Mouse (Mus musculus) mouse trophoblast stem cell (cell line): ENCODE results near the gene Plekhs1.

ENCODE experiments used
- in situ Hi-C, 2 experiments: fragments of 300-500 bp; cut with MseI, MboI; formaldehyde crosslinking; loops; 2 replicates in 1 of 2; 3 replicates in 1 of 2; pipeline ENCODE4 v1.15.1; 2025

Gene Plekhs1

DNA sequence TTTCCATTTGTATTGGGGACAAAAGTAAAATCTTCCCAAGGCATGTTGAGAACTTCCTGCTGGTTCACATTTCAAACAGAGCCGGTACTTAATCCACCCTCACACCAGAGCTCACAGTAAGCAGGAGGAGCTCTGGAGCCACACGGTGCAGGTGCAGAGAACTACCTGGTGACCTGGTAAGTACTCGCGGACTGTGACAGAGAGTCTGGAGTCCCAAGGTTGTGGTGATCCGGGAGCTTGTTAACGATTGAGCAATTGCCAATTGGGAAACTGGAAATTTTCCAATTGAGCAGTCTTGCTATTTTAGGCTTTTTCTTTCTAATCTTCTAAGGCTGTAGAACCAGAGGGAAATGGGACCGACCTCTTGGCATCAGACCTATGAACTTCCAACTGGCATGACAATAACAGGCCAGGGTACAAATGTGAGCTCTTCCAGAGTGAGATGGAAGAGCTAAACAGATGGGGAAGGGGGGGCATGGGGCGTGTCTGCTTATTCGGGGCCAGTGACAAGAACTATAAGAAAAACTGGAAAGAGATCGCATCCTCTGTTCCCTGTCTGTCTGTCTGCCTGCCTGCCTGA, at the start of gene Plekhs1:
Plekhs1 (plus strand) TSS at position 119 of the 580 bp plus-strand sequence.
- in situ Hi-C loops: no loop called here

DNA sequence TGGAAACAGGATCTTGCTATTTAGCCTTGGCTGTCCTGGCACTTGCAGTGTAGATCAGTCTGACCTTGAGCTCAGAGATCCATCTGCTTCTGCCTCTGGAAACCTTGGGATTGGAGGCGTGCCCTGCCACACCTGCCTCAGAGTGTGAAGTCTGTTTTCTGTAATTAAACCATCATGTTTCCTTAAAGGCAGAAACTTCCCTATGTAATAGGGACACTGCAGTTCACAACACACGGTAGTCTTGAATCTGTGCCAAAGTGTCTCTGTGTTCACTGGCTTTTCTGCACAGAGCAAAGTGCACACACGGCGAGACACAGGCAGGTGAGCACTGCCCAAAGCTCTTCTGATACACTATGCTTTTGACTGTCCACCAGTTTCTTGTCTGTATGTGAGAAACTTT, 43.0 kb upstream of the Plekhs1 start:
- in situ Hi-C loops: no loop called here

DNA sequence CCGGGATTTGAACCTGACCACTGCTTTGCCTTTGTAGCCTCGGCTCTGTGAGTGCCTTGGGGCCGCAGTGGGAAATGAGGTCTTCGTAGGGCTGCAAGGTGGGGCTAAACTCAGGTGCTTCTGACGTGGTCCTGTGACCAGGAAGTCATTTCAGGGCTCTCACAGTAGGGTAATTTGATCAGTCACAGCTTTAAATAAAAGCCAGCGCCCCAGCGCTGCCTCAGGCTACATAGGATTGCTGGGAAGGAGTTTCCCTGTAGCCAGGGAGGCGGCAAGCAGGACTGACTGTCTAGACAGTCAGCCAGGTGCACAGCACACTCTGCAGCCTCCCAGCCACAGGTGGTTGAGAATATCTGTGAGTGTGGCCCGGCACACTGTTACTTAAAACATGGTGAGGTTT, 42.0 kb upstream of the Plekhs1 start:
- in situ Hi-C loops: no loop called here

DNA sequence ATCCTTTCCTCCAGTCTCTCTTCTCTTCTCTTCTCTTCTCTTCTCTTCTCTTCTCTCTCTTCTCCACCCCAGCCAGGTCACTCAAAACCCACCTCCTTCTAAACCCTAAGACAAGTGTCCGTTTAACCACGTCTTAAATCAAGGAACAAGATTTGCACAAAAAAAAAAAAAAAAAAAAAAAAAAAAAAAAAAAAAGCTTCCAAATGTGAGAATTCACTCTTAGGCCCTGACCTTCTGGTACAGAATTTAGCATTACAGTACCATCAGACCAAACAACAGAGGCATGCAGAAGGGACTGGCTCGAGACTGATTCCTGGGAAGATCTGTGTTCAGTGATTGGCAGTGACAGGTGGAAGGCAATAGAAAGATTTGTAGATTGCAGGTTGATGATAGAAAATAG, 41.1 kb upstream of the Plekhs1 start:
- in situ Hi-C loops: no loop called here

DNA sequence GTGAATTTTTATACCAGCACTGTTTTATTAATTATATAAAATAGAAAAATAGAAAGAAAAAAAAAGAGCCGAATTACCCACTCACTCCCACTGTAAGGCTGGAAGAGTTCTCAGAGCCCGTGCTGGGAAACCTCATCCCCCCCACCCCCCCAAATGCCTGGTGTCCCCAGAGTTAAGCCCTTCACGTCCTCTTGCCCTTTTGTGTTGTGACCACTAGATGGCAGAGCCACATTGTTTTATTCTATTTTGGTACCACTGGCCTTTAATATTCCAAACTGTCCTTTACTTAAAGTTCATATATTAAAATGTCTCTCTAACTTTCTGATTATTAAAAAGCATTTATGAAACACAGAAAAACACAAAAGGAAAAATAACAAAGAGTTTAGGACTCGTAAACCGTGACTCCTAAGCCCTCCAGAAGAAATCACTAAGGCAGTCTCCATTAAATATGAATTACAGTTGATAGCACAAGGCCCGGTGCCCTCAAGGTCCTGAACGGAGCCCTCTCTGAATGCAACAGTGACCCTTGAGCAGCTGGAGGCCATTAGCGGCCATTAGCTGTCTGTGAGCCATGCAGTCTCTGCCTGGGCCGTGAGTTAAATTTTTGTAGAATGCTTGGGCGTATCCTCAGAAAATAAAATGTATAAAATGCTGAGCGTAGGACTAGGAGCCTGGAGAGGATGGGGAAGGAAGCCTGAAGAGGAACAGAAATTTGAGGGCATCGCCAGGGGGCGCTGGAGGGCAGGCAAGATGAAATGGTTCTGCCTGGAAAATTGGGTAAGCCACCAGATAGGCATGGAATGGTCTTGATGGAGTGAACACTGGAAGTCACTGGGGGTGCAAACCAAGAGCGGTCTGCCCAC, 38.7 kb upstream of the Plekhs1 start:
- in situ Hi-C loops: no loop called here

DNA sequence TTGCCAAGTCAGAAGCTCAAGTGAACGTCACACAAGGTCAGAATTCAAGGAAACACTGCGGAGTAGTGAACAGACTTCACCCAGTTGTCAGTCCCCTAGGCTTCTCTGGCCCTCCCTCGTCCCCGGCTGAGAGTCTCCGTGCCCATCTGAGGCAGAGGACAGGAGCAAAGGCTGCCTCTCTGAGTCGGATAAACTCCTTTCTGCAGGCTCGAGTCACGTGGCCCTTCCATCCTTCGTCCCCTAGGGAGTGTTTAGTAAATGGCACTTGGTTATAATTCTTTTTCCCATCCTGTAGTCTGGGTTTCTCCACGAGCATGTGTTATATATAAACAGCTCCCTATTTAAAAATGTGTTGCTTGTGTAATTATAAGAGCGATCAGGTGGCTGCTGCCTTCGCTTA, 38.1 kb upstream of the Plekhs1 start:
- in situ Hi-C loops: no loop called here

DNA sequence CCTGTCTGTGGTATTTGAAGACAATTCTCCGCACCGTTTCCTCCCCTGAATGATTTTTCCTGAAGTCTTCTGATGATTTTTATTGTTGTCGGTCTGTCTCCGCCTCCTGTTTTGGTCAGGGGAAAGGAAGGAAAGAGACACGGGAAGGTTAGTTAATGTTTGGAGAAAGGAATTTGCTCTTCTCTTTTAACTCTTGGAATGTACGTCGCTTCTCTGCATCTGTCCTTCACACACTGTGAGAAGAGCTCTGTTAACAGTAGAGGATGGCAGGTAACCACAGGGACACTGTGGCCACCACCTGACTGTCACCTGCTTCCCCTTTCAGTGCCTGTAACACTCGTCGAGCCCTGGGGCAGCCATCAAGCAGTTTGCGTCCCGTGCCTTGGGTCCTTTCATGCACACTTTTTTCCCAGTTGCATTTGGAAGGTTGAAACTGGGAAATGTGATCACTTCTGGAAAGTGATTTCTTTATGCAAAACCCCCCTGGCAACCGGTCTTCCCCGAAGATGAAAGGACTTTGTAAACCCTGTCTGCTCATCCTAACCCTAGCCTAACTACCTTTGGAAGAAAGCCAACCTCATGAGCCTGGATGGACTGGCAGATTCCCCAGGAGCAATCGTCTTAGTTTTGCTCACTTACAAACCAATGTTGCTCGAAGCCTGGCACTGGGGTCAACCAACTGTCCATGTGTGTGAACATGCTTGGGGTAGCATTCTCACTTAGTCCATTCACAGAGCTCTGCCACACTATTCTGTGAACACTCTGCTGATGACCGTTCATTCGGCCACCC, 36.6 kb upstream of the Plekhs1 start:
- in situ Hi-C loops: no loop called here

DNA sequence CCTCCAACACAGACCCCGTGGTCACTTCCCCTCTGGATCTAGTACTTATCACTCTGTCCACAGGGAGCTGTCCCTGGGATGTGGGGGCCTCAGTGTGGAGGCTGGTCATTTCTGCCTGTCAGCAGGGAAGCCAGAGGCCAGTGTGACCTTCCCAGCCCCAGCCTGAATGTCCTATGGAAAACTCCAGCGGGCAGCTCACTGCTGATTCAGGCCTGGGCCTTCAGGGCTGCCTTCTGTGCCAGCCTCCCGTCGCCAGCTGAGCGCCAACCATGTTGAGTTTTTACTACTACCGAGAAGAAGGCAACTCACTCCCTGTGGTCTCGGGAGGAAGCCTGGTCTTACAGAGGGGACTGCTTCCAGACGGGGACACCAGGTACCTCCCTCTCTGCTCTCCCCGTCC, 35.9 kb upstream of the Plekhs1 start:
- in situ Hi-C loops: no loop called here

DNA sequence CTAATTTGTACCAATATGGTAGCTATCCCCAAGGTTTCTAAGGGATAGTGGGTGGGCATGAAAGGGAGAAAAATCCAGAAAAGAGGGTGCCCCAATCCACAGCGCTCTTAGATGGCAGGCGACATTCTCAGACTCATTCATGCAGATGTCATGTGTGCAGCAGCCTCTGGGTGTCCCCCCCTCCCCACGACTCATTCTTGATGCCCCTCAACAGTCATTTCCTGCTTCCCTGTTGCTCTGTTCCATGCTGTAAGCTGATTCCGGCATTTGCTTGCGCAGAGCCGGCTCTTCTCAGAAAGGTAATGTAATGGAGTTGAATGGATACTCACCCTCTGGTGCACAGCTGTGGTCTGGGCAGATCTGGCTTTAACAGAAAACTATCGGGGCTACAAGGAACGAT, 31.1 kb upstream of the Plekhs1 start:
- in situ Hi-C loops: no loop called here

DNA sequence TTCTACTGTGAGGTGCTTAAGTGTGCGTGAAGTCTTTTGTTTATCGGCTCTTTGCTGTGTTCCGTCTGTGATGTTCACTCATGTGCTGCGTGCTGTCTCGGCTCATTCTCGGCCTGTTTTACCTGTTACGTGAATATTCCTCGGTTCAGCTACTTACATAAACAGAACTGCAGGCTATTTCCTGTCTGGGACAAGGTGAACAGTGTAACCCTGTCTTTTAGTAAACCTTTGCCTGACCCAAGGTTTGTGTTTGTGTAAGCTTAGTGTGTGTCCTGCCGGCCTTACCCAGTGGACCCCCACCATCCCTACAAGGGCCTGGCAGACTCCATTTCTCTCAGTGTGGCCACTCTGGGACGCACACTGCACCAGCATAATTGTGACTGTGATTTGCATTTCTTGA, 28.7 kb upstream of the Plekhs1 start:
- in situ Hi-C loops: no loop called here

DNA sequence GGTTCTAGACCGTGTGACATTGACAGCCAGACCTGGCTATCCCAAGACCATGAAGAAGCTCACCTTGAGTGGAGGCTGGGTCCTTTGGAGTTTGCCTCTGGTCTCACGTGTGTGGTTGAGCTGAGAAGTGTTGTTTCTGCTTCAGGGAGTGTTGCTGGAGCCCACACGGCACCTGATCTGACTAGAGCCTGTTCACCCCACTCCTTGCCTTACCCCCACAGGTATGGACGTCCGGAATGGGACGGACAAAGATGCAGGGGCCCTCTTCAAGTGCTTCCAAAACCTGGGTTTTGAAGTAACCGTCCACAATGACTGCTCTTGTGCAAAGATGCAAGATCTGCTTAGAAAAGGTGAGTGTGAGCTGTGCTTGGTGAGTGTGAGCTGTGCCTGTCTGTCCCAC, 27.9 kb upstream of the Plekhs1 start:
- in situ Hi-C loops: no loop called here

DNA sequence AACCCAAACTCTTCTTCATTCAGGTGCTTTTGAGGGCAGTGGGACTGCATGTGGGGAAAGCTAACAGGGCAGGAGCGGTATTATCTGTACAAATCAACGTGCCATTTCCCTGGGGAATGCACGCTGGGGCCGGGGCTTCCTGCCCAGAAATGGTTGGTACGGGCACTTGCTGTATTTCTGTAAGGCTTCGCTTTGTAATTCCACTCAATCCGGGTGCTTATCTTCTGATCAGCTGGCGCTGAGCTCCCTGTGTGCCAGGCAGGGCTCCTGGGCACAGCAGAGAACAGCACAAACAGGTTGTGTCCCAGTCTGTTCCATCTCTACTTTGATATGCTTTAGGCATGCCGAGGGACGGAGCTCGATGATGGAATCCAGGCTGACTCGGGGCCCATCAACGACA, 25.1 kb upstream of the Plekhs1 start:
- in situ Hi-C loops: no loop called here

DNA sequence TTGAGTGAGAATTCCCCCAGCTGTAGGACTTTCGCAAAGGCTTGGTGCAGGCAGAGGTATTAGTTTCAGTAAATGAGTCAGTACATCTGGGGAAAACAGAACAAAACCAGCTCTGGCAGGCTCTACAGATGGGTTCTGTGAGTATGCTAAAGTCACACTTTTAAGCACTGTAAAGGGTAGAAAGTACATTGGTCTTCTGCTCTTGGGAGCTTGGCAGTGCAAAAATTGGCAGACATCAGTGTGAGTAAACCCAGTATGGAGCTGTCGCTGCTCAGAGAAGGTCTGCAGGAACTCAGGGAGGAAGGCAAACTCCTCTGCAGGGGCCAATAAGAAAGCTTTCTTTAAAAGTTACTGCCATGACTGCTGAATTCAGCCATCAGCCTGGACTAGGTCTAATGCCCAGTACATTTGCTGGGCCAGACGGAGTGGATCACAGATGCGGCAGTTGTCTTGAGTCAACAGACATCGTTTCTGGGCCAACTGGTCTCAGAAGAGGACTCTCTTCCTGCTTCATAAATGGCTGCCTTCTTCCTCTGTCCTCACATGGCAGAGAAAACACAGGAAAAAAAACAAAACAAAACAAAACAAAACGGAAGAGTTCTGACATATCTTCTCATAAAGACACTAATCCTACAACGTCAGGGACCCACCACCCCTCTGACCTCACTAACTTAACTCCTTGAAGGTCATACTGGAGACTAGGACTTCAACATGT, 22.9 kb upstream of the Plekhs1 start:
- in situ Hi-C loops: no loop called here

DNA sequence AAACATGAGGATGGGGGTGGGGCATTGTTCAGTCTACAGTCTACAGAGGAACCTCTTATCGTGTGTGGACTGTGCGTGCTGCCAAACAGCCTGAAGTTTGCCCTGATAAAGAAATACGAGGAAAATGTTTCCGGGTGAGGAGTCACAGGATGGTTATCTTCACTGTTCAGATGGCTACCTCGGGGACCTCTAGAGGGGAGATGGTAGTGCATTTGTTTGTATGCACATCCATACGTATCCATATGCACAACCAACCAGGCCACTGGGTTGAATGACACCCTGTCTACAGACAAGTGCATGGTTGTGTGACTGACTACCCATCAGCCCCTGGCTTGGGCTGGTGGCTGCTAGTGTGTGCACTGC, 22.4 kb upstream of the Plekhs1 start:
- in situ Hi-C loops: no loop called here

DNA sequence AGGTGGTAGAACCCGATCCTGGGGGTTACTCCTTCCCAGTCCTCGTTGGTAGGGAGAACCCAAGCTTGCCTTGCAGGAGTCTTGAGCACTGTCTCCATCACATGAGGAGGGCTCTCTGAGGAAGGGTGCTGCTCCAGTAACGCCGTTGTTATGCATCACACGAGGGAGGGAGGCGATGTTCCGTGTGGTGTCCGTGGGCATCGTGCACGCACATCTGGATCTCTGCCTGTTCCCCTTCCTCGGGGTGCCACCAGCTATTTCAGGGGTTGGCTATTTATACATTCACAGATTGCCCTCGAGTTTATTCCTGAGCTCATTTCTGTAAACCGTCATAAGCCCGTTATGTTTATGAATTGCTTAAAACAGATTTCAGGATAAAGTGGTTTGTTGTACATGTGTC, 18.0 kb upstream of the Plekhs1 start:
- in situ Hi-C loops: no loop called here

DNA sequence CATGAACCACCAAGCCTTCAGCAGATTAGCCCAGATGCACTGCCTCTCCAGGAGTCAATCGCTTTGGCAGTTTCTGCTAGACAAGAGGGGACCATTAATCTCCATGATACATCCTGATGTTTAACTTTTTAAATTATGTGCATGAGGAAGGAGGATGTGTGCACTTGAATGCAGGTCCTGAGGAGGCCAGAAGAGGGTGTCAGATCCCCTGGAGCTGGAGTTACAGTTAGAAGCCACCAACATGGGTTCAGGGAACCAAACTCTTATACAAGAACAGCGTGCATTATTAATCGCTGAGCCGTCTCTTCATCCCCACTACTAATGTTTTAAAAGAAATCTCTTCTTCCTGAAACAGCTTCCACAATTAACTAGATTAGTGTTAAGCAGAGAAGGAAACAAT, 12.7 kb upstream of the Plekhs1 start:
- in situ Hi-C loops: no loop called here

DNA sequence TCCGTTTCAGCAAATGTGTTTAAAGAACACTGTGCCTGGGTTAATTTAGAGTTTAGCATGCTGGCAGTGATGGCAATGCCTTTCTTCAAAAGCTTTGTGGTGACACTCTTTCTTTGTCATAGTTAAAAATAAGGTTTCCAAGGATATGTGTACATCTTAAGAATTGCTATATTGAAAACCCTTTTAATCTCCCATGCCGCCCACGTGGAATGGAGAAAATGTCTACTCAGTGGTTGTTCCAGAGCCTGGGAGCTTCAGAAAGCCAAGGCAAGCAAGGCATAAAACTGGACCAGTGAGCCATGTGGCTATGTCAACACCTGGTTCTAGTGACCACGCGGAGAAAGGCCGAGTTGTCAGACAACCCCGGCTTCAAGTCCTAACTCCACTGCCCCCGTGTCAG, 11.9 kb upstream of the Plekhs1 start:
- in situ Hi-C loops: no loop called here

DNA sequence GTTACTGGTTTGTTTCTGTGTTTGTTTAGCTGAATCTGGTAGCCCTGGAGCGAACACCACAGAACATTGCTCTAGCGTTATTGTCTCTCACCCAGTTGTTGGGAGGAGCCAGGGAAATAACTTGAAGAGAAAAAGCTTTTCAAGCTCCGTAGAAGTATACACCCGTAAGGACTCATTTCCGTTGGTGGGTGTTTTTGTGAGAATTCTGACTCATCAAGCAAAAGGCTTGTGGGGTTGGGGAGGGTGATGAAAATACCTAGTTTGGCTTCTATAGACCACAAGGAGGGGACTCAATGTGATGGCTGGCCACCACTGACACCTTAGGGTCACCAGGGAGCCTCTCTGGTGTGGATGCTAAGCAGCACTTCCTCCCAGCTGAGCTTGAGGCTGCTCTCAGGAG, 10.5 kb upstream of the Plekhs1 start:
- in situ Hi-C loops: no loop called here

DNA sequence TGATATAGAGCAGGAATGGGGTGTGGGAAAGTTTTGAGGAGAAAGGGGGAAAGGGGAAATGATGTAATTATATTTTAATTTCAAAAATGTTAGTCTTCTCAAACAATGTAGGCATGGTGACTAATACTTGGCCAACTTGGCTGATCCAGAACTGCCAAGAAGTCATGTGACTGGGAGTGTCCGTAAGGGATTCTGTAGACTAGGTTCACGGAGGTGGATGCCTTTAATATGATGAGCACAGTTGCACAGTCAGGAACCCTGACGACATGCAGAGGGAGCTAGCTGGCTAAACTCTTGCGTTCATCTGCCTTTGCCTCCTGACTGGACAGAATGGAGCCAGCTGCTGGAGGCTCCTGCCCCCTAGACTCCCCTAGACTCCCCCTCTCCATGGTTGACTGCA, 9.6 kb upstream of the Plekhs1 start:
- in situ Hi-C loops: no loop called here

DNA sequence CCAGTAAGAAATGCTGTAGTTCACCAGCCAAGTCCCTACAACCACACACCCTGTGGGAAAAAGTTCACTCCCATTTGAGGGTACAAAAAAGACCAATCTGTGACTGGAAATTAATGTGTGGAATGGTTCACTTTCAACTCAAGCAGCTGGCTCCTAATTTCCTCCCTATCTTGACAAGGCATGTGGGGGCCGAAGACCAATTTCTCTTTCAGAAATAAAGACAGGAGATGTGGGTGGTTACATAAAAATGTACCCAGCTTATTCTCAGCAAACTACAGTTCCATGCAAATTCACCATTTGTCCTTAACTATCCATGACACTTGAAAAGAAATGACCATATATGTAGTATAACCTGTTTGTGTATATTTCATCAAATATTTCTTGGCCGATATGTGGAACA, 9.0 kb upstream of the Plekhs1 start:
- in situ Hi-C loops: no loop called here

DNA sequence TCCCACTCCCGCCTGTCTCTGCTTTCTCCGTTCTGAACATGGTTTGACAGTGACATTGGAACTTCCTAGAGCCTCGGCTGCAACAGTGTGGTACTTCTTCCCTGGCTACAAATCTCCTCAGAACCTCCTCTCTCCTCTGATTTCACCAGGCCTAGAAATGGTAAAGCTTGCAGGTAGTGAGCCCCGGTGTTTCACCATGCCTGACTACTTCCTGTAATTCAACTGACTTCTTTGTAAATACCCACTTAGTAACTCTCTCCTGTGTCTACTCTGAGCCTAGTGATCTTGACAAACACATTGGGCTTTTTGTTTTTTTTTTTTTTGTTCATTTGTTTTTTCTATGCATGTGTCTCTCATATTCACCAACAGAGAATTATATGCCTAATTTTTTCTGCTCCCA, 6.6 kb upstream of the Plekhs1 start:
- in situ Hi-C loops: no loop called here

DNA sequence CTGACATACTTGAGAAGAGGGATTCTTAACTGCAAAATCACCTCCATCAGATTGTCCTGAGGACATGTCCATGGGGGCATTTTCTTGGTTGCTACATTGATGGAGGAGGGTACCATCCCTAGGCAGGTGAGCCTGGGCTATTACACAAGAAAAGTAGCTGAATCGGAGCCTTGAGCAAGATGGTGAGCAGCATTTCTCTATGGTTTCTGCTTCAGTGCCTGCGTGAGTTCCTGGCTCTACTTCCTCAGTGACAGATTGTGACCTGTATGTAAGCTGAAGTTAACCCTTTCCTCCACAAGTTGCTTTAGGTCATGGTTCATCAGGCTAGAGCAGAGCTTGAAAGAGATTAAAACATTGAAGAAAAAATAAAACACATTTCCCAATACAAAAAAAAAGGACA, 6.1 kb upstream of the Plekhs1 start:
- in situ Hi-C loops: no loop called here
